Mouse (Mus musculus) bone marrow, adult 2 months (tissue): Measurements from ENCODE around the gene Lypd6b.

ENCODE experiments used
- CTCF ChIP-seq: fragments of 200-500 bp; IDR thresholded peaks from 2 replicates; pipeline ENCODE4 v1.5.1; 2011; ENCODE audit warnings: low read length, control low read depth; ENCODE audit not compliant: control insufficient read depth, insufficient read depth
- POLR2A ChIP-seq: fragments of 200-500 bp; IDR thresholded peaks from 2 replicates; pipeline ENCODE4 v1.6.1; 2011; ENCODE audit warnings: low read depth, mild to moderate bottlenecking, control low read depth, low read length, borderline replicate concordance; ENCODE audit not compliant: control insufficient read depth

DNA sequence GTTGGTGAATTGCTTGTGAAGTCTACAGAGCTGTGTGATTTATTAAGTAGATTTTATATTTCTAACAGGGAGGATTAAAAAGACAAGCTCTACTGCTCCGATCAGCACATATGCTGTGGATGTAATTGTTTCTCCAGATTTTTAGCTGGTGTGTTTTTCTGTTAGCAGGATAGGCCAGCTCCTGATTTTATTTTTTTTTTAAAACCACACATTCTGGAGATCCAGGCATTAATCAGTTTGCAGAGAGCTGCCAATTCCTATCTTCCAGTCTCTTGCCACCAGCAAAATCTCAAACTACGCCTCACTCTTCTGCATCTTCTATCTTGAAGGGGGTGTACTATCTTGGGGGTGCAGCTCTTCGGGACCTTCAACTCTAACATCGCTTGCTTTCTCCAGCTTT is 130.6 kb downstream of the Lypd6b start:
- TF ChIP-seq CTCF (no peak), POLR2A (no peak)
